Mouse (Mus musculus) lung, postnatal 0 days (tissue): ENCODE results near the gene Dlgap4.

ENCODE experiments used
- CTCF ChIP-seq: IDR thresholded peaks from 2 replicates; pipeline ENCODE4 v1.5.1; 2016; ENCODE audit warnings: antibody characterized with exemption, mild to moderate bottlenecking
- EP300 ChIP-seq: IDR thresholded peaks from 2 replicates; pipeline ENCODE4 v1.6.1; 2016; ENCODE audit warnings: antibody characterized with exemption, mild to moderate bottlenecking, control low read depth

DNA sequence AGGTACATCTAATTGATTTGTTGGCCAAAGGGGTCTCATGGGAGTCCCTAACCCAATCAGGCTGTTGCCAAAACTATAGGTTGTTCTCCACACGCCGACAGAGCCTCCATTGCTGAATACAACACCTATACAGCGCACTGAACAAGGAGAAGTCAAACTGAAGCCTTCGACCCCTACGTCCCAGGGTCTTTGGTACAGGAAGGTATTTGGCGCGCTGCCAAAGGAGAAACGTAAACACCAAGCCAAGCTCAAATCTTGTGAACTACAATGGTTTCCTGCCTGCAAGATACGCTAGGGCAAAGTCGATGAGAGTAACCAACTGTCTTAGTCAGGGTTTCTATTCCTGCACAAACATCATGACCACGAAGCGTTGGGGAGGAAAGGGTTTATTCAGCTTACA, 155.8 kb downstream of the Dlgap4 start:
- TF ChIP-seq EP300 (no peak), CTCF (no peak)
